Mouse (Mus musculus): Measurements from ENCODE around the gene Smox. TPM values are rescaled to one million over a fixed set of nuclear protein-coding genes. Genes with fewer than 3 reads are reported as not detected.
A peak's percentile ranks its signal among the peaks of the same experiment; 100 is the strongest.

The Smox gene
- polyA plus RNA-seq (2016; fragmentation: Nextera tagmentation; extraction: Ambion mirVana), result 39.0 and 67.2 TPM in 2 replicates

GRCm38 (mm10) chr2:131491196-131491595, at the start of gene Smox:
Gene Smox (plus strand): TSS chr2:131491496.
- H3K9me3 ChIP-seq (replicated peaks), result no peaks in the 10 kb centered on the region
- peaks cover 16% of the 10 kb centered on the region for H3K27me3 ChIP-seq (ENCODE audit: low read depth, poor library complexity, severe bottlenecking)
- H3K4me1 ChIP-seq, result peaks cover 63% of the 10 kb centered on the region
- DNase-seq (ENCODE audit: low spot score), result no peak
- 21% methylated on average over 7 of the region's 7 CpGs for WGBS
- H3K27ac ChIP-seq, result peak within 1 kb of the TSS; percentile 95
- peak within 1 kb of the TSS; percentile 90 for H3K4me3 ChIP-seq
- H3K36me3 ChIP-seq, result no peaks in the 10 kb centered on the region

GRCm38 (mm10) chr2:131443084-131443890, 48.0 kb upstream of the Smox start:
- Histone ChIP-seq H3K27me3 (ENCODE audit: low read depth, poor library complexity, severe bottlenecking) (peaks cover 4% of the 10 kb centered on the region; the same call in 1 of the 2 replicates), H3K4me3 (no peak overlapping the region), H3K4me1 (peaks cover 8% of the 10 kb centered on the region; the same call in 1 of the 2 replicates), H3K9me3 (replicated peaks) (no peaks in the 10 kb centered on the region), H3K36me3 (no peaks in the 10 kb centered on the region), H3K27ac (no peak overlapping the region)
- no peak for DNase-seq (ENCODE audit: low spot score)
- WGBS, result 71% methylated on average over 8 of the region's 8 CpGs

- no peak overlapping the region for H3K4me3 ChIP-seq
- no peak for DNase-seq (ENCODE audit: low spot score)
- no peaks in the 10 kb centered on the region for H3K36me3 ChIP-seq
- no peaks in the 10 kb centered on the region for H3K9me3 ChIP-seq (replicated peaks)
- H3K27me3 ChIP-seq (ENCODE audit: low read depth, poor library complexity, severe bottlenecking), result peaks cover 4% of the 10 kb centered on the region; the same call in 1 of the 2 replicates
- H3K4me1 ChIP-seq, result peaks cover 8% of the 10 kb centered on the region; the same call in 1 of the 2 replicates
- 72% methylated on average over 1 of the region's 1 CpGs for WGBS
- H3K27ac ChIP-seq, result no peak overlapping the region
Measured at GRCm38 (mm10) chr2:131443891-131444190, 47.5 kb upstream of the Smox start.

- no peaks in the 10 kb centered on the region for H3K36me3 ChIP-seq
- peaks cover 4% of the 10 kb centered on the region; the same call in 1 of the 2 replicates for H3K27me3 ChIP-seq (ENCODE audit: low read depth, poor library complexity, severe bottlenecking)
- H3K27ac ChIP-seq, result no peak overlapping the region
- H3K4me3 ChIP-seq, result no peak overlapping the region
- peaks cover 8% of the 10 kb centered on the region; the same call in 1 of the 2 replicates for H3K4me1 ChIP-seq
- DNase-seq (ENCODE audit: low spot score), result no peak
- 64% methylated on average over 2 of the region's 2 CpGs for WGBS
- no peaks in the 10 kb centered on the region for H3K9me3 ChIP-seq (replicated peaks)
Measured at GRCm38 (mm10) chr2:131446416-131446982, 44.8 kb upstream of the Smox start.

GRCm38 (mm10) chr2:131447566-131448330, 43.5 kb upstream of the Smox start:
- H3K4me3 ChIP-seq, result no peak overlapping the region
- no peak for DNase-seq (ENCODE audit: low spot score)
- peaks cover 4% of the 10 kb centered on the region; the same call in 1 of the 2 replicates for H3K27me3 ChIP-seq (ENCODE audit: low read depth, poor library complexity, severe bottlenecking)
- H3K9me3 ChIP-seq (replicated peaks), result no peaks in the 10 kb centered on the region
- no peak overlapping the region for H3K27ac ChIP-seq
- WGBS, result 85% methylated on average over 8 of the region's 8 CpGs
- H3K4me1 ChIP-seq, result peaks cover 12% of the 10 kb centered on the region; the same call in 1 of the 2 replicates
- no peaks in the 10 kb centered on the region for H3K36me3 ChIP-seq

- peaks cover 8% of the 10 kb centered on the region; the same call in 1 of the 2 replicates for H3K4me1 ChIP-seq
- no peak overlapping the region for H3K4me3 ChIP-seq
- H3K27me3 ChIP-seq (ENCODE audit: low read depth, poor library complexity, severe bottlenecking), result peaks cover 4% of the 10 kb centered on the region; the same call in 1 of the 2 replicates
- H3K27ac ChIP-seq, result no peak overlapping the region
- H3K9me3 ChIP-seq (replicated peaks), result no peaks in the 10 kb centered on the region
- no peak for DNase-seq (ENCODE audit: low spot score)
- no peaks in the 10 kb centered on the region for H3K36me3 ChIP-seq
Measured at GRCm38 (mm10) chr2:131448353-131448752, 42.9 kb upstream of the Smox start.

GRCm38 (mm10) chr2:131449720-131450119, 41.6 kb upstream of the Smox start:
- Histone ChIP-seq H3K9me3 (replicated peaks) (no peaks in the 10 kb centered on the region), H3K4me3 (no peak overlapping the region), H3K4me1 (peaks cover 7% of the 10 kb centered on the region; the same call in 1 of the 2 replicates), H3K27me3 (ENCODE audit: low read depth, poor library complexity, severe bottlenecking) (peaks cover 4% of the 10 kb centered on the region; the same call in 1 of the 2 replicates), H3K36me3 (no peaks in the 10 kb centered on the region), H3K27ac (no peak overlapping the region)
- no peak for DNase-seq (ENCODE audit: low spot score)
- WGBS, result 75% methylated on average over 5 of the region's 5 CpGs

- H3K4me1 ChIP-seq, result peaks cover 7% of the 10 kb centered on the region; the same call in 1 of the 2 replicates
- no peak for DNase-seq (ENCODE audit: low spot score)
- 87% methylated on average over 5 of the region's 5 CpGs for WGBS
- H3K36me3 ChIP-seq, result no peaks in the 10 kb centered on the region
- H3K27ac ChIP-seq, result no peak overlapping the region
- H3K4me3 ChIP-seq, result no peak overlapping the region
- H3K27me3 ChIP-seq (ENCODE audit: low read depth, poor library complexity, severe bottlenecking), result peaks cover 4% of the 10 kb centered on the region; the same call in 1 of the 2 replicates
- H3K9me3 ChIP-seq (replicated peaks), result no peaks in the 10 kb centered on the region
Measured at GRCm38 (mm10) chr2:131450491-131450890, 40.8 kb upstream of the Smox start.

GRCm38 (mm10) chr2:131457728-131458127, 33.6 kb upstream of the Smox start:
- peaks cover 1% of the 10 kb centered on the region; the same call in 1 of the 2 replicates for H3K4me1 ChIP-seq
- H3K27ac ChIP-seq, result no peak overlapping the region
- no peak overlapping the region for H3K4me3 ChIP-seq
- H3K27me3 ChIP-seq (ENCODE audit: low read depth, poor library complexity, severe bottlenecking), result no peaks in the 10 kb centered on the region
- 92% methylated on average over 7 of the region's 7 CpGs for WGBS
- no peaks in the 10 kb centered on the region for H3K9me3 ChIP-seq (replicated peaks)
- no peaks in the 10 kb centered on the region for H3K36me3 ChIP-seq
- no peak for DNase-seq (ENCODE audit: low spot score)

GRCm38 (mm10) chr2:131460946-131461682, 30.2 kb upstream of the Smox start:
- no peaks in the 10 kb centered on the region for H3K9me3 ChIP-seq (replicated peaks)
- WGBS, result 74% methylated on average over 9 of the region's 9 CpGs
- H3K4me3 ChIP-seq, result no peak overlapping the region
- H3K27me3 ChIP-seq (ENCODE audit: low read depth, poor library complexity, severe bottlenecking), result no peaks in the 10 kb centered on the region
- no peak overlapping the region for H3K27ac ChIP-seq
- DNase-seq (ENCODE audit: low spot score), result no peak
- H3K36me3 ChIP-seq, result no peaks in the 10 kb centered on the region
- no peaks in the 10 kb centered on the region for H3K4me1 ChIP-seq

- no peaks in the 10 kb centered on the region for H3K36me3 ChIP-seq
- no peak overlapping the region for H3K4me3 ChIP-seq
- no peaks in the 10 kb centered on the region for H3K27me3 ChIP-seq (ENCODE audit: low read depth, poor library complexity, severe bottlenecking)
- DNase-seq (ENCODE audit: low spot score), result no peak
- H3K27ac ChIP-seq, result no peak overlapping the region
- WGBS, result 89% methylated on average over 4 of the region's 4 CpGs
- H3K4me1 ChIP-seq, result no peaks in the 10 kb centered on the region
- H3K9me3 ChIP-seq (replicated peaks), result no peaks in the 10 kb centered on the region
Measured at GRCm38 (mm10) chr2:131462991-131463390, 28.3 kb upstream of the Smox start.

GRCm38 (mm10) chr2:131464147-131464546, 27.1 kb upstream of the Smox start:
- no peak overlapping the region for H3K4me3 ChIP-seq
- no peaks in the 10 kb centered on the region for H3K27me3 ChIP-seq (ENCODE audit: low read depth, poor library complexity, severe bottlenecking)
- H3K36me3 ChIP-seq, result no peaks in the 10 kb centered on the region
- H3K9me3 ChIP-seq (replicated peaks), result no peaks in the 10 kb centered on the region
- H3K27ac ChIP-seq, result no peak overlapping the region
- no peak for DNase-seq (ENCODE audit: low spot score)
- H3K4me1 ChIP-seq, result no peaks in the 10 kb centered on the region
- WGBS, result 90% methylated on average over 2 of the region's 2 CpGs

All from limb, embryonic 10.5 days (tissue).